Mouse (Mus musculus) lung, embryonic 15.5 days (tissue): ENCODE data around the gene Akr1b10. TPM values are rescaled to one million over a fixed set of nuclear protein-coding genes. Genes with fewer than 3 reads are reported as not detected.
"Not testable (repeated sequence)": the region's sequence is repeated elsewhere in the genome, so short reads cannot be mapped to it uniquely, and the experiment has no call there.

Source experiments
- ATAC-seq: fragments of 200-750 bp; cut with Nextera tagmentation; 2 replicates; pipeline ENCODE4 v1.8.0; 2017; ENCODE audit warnings: moderate number of reproducible peaks, borderline replicate concordance; ENCODE audit not compliant: low FRiP score, low TSS enrichment; ENCODE audit errors: extremely low read depth
- H3K27ac ChIP-seq: fragments of 300-500 bp; sonication (generic); 2 replicates; pipeline ENCODE4 v1.5.1; 2015; ENCODE audit warnings: moderate library complexity, mild to moderate bottlenecking, inconsistent platforms
- H3K27me3 ChIP-seq: fragments of 300-500 bp; sonication (generic); 2 replicates; pipeline ENCODE4 v1.6.1; 2015; ENCODE audit warnings: inconsistent platforms
- H3K36me3 ChIP-seq: fragments of 300-500 bp; sonication (generic); 2 replicates; pipeline ENCODE4 v1.6.1; 2015; ENCODE audit warnings: inconsistent platforms
- H3K4me1 ChIP-seq: fragments of 300-500 bp; sonication (generic); 2 replicates; pipeline ENCODE4 v1.6.1; 2015; ENCODE audit warnings: inconsistent platforms
- H3K4me2 ChIP-seq: fragments of 300-500 bp; sonication (generic); 2 replicates; pipeline ENCODE4 v1.6.1; 2015; ENCODE audit warnings: inconsistent platforms, mild to moderate bottlenecking, moderate library complexity
- H3K4me3 ChIP-seq: fragments of 300-500 bp; sonication (generic); 2 replicates; pipeline ENCODE4 v1.5.1; 2015; ENCODE audit warnings: mild to moderate bottlenecking, inconsistent platforms
- H3K9ac ChIP-seq: fragments of 300-500 bp; sonication (generic); 2 replicates; pipeline ENCODE4 v1.6.1; 2015; ENCODE audit warnings: inconsistent platforms
- H3K9me3 ChIP-seq: fragments of 300-500 bp; sonication (generic); 2 replicates; pipeline ENCODE4 v1.6.1; 2016; ENCODE audit warnings: inconsistent platforms
- WGBS: fragments of 180-500 bp; shearing (Covaris S2); methylation state at CpG from one replicate; pipeline ENCODE4 v1.1.7; 2015; 5-methylcytosine and 5-hydroxymethylcytosine counted together
- polyA plus RNA-seq: library from polyadenylated mRNA; unstranded; fragments of >200 nt; fragmentation: Nextera tagmentation; extraction: Ambion mirVana; gene quantifications from 2 replicates; pipeline ENCODE4 v1.2.1, GENCODE M21; 2015

Gene Akr1b10
- polyA plus RNA-seq, 1 experiment from 2014 or later, result 24.5 TPM

DNA sequence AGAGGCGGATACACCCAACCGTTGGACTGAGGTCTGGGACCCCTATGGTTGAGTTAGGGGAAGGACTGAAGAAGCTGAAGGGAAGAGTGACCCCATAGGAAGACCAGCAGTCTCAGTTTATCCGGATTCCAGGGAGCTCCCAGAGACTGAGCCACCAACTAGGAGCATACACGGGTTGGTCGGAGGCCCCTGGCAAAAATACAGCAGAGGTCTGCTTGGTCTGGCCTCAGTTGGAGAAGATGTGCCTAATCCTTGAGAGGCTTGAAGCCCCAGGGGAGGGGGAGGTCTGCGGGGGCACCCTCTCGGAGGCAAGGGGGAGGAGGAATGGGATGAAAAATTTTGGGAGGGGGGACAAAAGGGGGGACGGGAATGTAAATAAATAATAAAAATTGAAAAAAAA lies 617 bp upstream of the Akr1b10 start:
- no peak overlapping the region for H3K4me3 ChIP-seq
- WGBS, result 46% methylated on average over 8 of the region's 8 CpGs
- no peaks in the 10 kb centered on the region for H3K9me3 ChIP-seq
- no peaks in the 10 kb centered on the region; the same call in 1 of the 2 replicates for H3K36me3 ChIP-seq
- peak overlapping the region; percentile 84; the same call in 1 of the 2 replicates for H3K4me2 ChIP-seq
- ATAC-seq, result no peak
- H3K4me1 ChIP-seq, result peaks cover 19% of the 10 kb centered on the region
- no peaks in the 10 kb centered on the region for H3K27me3 ChIP-seq
- no peak overlapping the region for H3K9ac ChIP-seq
- H3K27ac ChIP-seq, result no peak overlapping the region

GRCm38 (mm10) chr6:34384701-34385370 lies 818 bp downstream of the Akr1b10 start:
- H3K4me1 ChIP-seq, result peaks cover 19% of the 10 kb centered on the region
- 3% methylated on average over 13 of the region's 13 CpGs for WGBS
- H3K27me3 ChIP-seq, result no peaks in the 10 kb centered on the region
- peak overlapping the region; percentile 90 for H3K27ac ChIP-seq
- H3K4me2 ChIP-seq, result peak overlapping the region; percentile 84
- no peaks in the 10 kb centered on the region; the same call in 1 of the 2 replicates for H3K36me3 ChIP-seq
- H3K9me3 ChIP-seq, result no peaks in the 10 kb centered on the region
- peak overlapping the region; percentile 58 for H3K4me3 ChIP-seq
- peak; percentile 29; the same call in 1 of the 2 replicates for ATAC-seq
- peak overlapping the region; percentile 47 for H3K9ac ChIP-seq

DNA sequence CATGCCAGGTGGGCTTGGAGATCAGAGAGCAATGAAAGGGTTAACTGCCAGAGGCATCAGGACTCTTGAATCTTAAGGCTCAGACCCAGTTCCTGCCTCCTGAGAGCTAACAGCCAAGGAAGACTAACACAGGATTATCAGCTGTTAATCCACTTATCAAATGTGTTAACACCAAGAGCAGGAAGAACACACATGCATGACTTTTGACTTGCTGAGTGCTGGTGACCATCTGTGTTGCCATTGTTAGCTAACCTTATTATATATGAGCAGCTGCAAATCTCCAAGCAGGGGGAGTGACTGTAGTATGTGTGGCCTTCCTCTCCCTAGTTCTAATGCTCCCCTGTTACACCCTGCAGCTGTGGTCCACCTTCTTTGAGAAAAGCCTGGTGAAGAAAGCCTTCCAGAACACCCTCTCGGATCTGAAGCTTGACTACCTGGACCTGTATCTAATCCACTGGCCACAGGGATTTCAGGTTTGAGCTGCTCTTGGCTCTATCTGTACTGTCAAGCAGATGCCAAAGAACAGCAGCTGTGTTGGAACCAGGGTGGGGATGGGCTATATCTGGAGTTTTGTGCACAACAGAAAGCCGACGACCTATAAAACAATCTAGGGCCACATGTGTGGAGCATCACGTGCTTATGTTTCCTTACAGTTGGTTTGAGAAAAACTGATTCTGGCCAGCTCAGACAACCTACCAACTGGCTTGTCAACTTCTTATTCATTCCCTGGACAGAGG lies 4.6 kb downstream of the Akr1b10 start:
- Histone ChIP-seq H3K27me3 (no peaks in the 10 kb centered on the region), H3K36me3 (peaks cover 15% of the 10 kb centered on the region), H3K4me2 (no peak overlapping the region), H3K4me1 (peaks cover 14% of the 10 kb centered on the region), H3K4me3 (no peak overlapping the region), H3K9ac (no peak overlapping the region), H3K9me3 (no peaks in the 10 kb centered on the region), H3K27ac (no peak overlapping the region)
- 84% methylated on average over 4 of the region's 4 CpGs for WGBS
- ATAC-seq, result no peak

GRCm38 (mm10) chr6:34395897-34396296 lies 11.9 kb downstream of the Akr1b10 start:
- Histone ChIP-seq H3K27ac (no peak overlapping the region), H3K4me1 (no peaks in the 10 kb centered on the region), H3K27me3 (no peaks in the 10 kb centered on the region), H3K9ac (no peak overlapping the region), H3K4me2 (no peak overlapping the region), H3K4me3 (no peak overlapping the region), H3K9me3 (no peaks in the 10 kb centered on the region), H3K36me3 (peaks cover 15% of the 10 kb centered on the region)
- no peak for ATAC-seq
- WGBS, result 53% methylated on average over 5 of the region's 5 CpGs

GRCm38 (mm10) chr6:34398431-34398830 lies 14.4 kb downstream of the Akr1b10 start:
- 86% methylated on average over 6 of the region's 6 CpGs for WGBS
- Histone ChIP-seq H3K27me3 (no peaks in the 10 kb centered on the region), H3K9me3 (no peaks in the 10 kb centered on the region), H3K9ac (no peak overlapping the region), H3K27ac (no peak overlapping the region), H3K4me1 (no peaks in the 10 kb centered on the region), H3K4me2 (no peak overlapping the region), H3K36me3 (peaks cover 4% of the 10 kb centered on the region; the same call in 1 of the 2 replicates), H3K4me3 (no peak overlapping the region)
- ATAC-seq, result no peak

GRCm38 (mm10) chr6:34399606-34400220 lies 15.7 kb downstream of the Akr1b10 start:
- Histone ChIP-seq H3K4me2 (no peak overlapping the region), H3K4me3 (no peak overlapping the region), H3K36me3 (no peaks in the 10 kb centered on the region), H3K4me1 (no peaks in the 10 kb centered on the region), H3K27me3 (no peaks in the 10 kb centered on the region), H3K9ac (no peak overlapping the region), H3K9me3 (no peaks in the 10 kb centered on the region), H3K27ac (no peak overlapping the region)
- ATAC-seq, result no peak
- 78% methylated on average over 13 of the region's 13 CpGs for WGBS

- Histone ChIP-seq H3K4me1 (no peaks in the 10 kb centered on the region), H3K4me3 (no peak overlapping the region), H3K27ac (no peak overlapping the region), H3K36me3 (no peaks in the 10 kb centered on the region), H3K9me3 (no peaks in the 10 kb centered on the region), H3K9ac (no peak overlapping the region), H3K27me3 (no peaks in the 10 kb centered on the region), H3K4me2 (no peak overlapping the region)
- WGBS, result 75% methylated on average over 2 of the region's 2 CpGs
- no peak for ATAC-seq
Measured at GRCm38 (mm10) chr6:34400696-34401095, 16.7 kb downstream of the Akr1b10 start.

GRCm38 (mm10) chr6:34406746-34407145 lies 22.7 kb downstream of the Akr1b10 start:
- no peaks in the 10 kb centered on the region for H3K36me3 ChIP-seq
- H3K9ac ChIP-seq, result no peak overlapping the region
- H3K9me3 ChIP-seq, result no peaks in the 10 kb centered on the region
- H3K27me3 ChIP-seq, result no peaks in the 10 kb centered on the region
- ATAC-seq, result no peak
- H3K27ac ChIP-seq, result no peak overlapping the region
- no peaks in the 10 kb centered on the region for H3K4me1 ChIP-seq
- no peak overlapping the region for H3K4me2 ChIP-seq
- H3K4me3 ChIP-seq, result no peak overlapping the region
- WGBS, result 87% methylated on average over 4 of the region's 4 CpGs

DNA sequence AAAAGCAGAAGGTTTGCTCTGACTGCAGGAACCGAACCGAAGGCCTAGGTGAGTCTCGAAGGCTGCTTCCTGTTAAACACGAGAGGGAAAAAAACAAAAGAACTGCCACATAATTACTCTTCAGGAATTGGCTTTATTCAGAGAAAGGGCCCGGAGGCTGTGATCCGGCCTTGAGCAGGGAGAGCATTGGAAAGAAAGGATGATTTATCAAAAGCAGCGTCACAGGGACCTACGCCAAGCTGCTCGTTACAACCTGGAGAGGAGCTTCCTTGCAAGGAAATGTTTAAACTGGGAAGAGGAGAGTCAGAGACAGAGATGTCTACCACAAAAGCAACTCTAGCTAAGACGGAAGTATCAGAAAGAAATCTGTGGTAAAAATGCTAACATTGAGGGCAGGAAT lies 23.4 kb downstream of the Akr1b10 start:
- Histone ChIP-seq H3K9ac (no peak overlapping the region), H3K4me1 (no peaks in the 10 kb centered on the region), H3K4me2 (no peak overlapping the region), H3K9me3 (no peaks in the 10 kb centered on the region), H3K4me3 (no peak overlapping the region), H3K27ac (0 out of 2 replicates have a peak overlapping the region, but pooled peaks have one; percentile 22), H3K36me3 (no peaks in the 10 kb centered on the region), H3K27me3 (no peaks in the 10 kb centered on the region)
- ATAC-seq, result no peak
- WGBS, result 51% methylated on average over 10 of the region's 10 CpGs

GRCm38 (mm10) chr6:34412023-34412422 lies 28.0 kb downstream of the Akr1b10 start, which contains the start of gene Akr1b7:
Gene Akr1b7 (plus strand): TSS chr6:34412334.
- no peaks in the 10 kb centered on the region for H3K36me3 ChIP-seq

GRCm38 (mm10) chr6:34412688-34413087 lies 28.7 kb downstream of the Akr1b10 start:
- Histone ChIP-seq H3K4me2 (no peak overlapping the region), H3K9ac (no peak overlapping the region), H3K36me3 (no peaks in the 10 kb centered on the region), H3K27ac (no peak overlapping the region), H3K4me1 (no peaks in the 10 kb centered on the region), H3K27me3 (no peaks in the 10 kb centered on the region), H3K9me3 (no peaks in the 10 kb centered on the region), H3K4me3 (no peak overlapping the region)
- ATAC-seq, result no peak
- 80% methylated on average over 1 of the region's 1 CpGs for WGBS

More at GRCm38 (mm10) chr6:34412023-34412422, 28.0 kb downstream of the Akr1b10 start, which contains the start of gene Akr1b7:
- H3K4me2 ChIP-seq, result no peak within 1 kb of the TSS
- no peak for ATAC-seq
- WGBS, result 50% methylated on average over 6 of the region's 6 CpGs
- no peaks in the 10 kb centered on the region for H3K4me1 ChIP-seq
- H3K9ac ChIP-seq, result no peak within 1 kb of the TSS
- no peak within 1 kb of the TSS for H3K27ac ChIP-seq
- H3K27me3 ChIP-seq, result no peaks in the 10 kb centered on the region
- no peaks in the 10 kb centered on the region for H3K9me3 ChIP-seq
- no peak within 1 kb of the TSS for H3K4me3 ChIP-seq

DNA sequence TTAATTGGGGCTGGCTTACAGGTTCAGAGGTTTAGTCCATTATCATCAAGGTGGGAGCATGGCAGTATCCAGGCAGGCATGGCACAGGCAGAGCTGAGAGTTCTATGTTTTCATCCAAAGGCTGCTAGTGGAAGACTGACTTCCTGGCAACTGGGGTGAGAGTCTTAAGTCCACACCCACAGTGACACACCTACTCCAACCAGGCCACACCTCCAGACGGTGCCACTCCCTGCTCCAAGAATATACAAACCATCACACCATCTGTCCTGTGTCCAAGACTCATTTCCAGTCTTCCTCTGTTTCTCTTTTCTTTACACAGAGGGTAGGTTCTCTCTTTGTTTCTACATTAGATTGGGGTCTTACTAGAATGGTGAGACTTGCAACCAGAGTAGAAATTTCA lies 29.4 kb downstream of the Akr1b10 start:
- WGBS, result 31% methylated on average over 1 of the region's 1 CpGs
- H3K4me3 ChIP-seq, H3K9me3 ChIP-seq, ATAC-seq, H3K4me2 ChIP-seq, H3K27me3 ChIP-seq, H3K27ac ChIP-seq, H3K36me3 ChIP-seq, H3K9ac ChIP-seq, H3K4me1 ChIP-seq: not testable (repeated sequence)
